Mouse (Mus musculus): ENCODE data around the gene Cbx2. TPM values are rescaled to one million over a fixed set of nuclear protein-coding genes. Genes with fewer than 3 reads are reported as not detected.

Gene Cbx2
- polyA plus RNA-seq, 1 experiment, result 11.6 TPM

DNA sequence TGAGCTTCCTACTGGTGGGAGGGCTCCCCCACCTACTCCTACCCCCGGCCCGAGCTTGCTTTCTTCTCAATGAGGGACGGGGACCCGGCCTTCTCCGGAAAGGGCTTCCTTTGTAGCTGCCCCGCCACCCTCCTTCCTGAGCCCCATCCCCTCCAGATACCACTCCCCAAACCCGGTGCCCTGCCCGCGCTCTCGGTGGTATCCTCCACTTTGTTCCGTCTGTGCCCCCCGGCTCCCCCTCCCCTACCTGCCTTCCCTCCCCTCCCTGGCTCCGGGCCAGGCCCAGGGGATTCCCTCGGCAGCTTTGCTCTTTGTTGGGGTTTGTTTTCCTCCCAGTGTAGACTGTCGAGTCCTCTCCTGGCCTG is 836 bp downstream of the Cbx2 start:
- Histone ChIP-seq H3K36me3 (ENCODE audit: control insufficient read depth, insufficient read depth, low read length, poor library complexity, severe bottlenecking) (peaks cover 14% of the 10 kb centered on the region), H3K9me3 (replicated peaks; ENCODE audit: control insufficient read depth, insufficient read depth, low read length, poor library complexity, severe bottlenecking) (no peaks in the 10 kb centered on the region), H3K9ac (ENCODE audit: low read depth, poor library complexity, severe bottlenecking) (peak overlapping the region; percentile 80), H3K27ac (ENCODE audit: insufficient read depth, low read length) (no peak overlapping the region), H3K27me3 (ENCODE audit: control insufficient read depth, insufficient read depth, low read length, poor library complexity, severe bottlenecking) (no peaks in the 10 kb centered on the region; the same call in 1 of the 2 replicates), H3K4me3 (ENCODE audit: low read depth, low read length) (peak overlapping the region; percentile 77), H3K4me1 (ENCODE audit: control insufficient read depth, insufficient read depth, low read length) (peaks cover 2% of the 10 kb centered on the region)
- TF ChIP-seq POLR2A (IDR thresholded peaks at IDR 0.05; ENCODE audit: insufficient read depth, low read length) (no peak), EP300 (IDR thresholded peaks at IDR 0.05; ENCODE audit: insufficient read depth, low read depth, low read length) (no peak), CTCF (IDR thresholded peaks at IDR 0.05; ENCODE audit: low read depth, low read length) (no peak)

DNA sequence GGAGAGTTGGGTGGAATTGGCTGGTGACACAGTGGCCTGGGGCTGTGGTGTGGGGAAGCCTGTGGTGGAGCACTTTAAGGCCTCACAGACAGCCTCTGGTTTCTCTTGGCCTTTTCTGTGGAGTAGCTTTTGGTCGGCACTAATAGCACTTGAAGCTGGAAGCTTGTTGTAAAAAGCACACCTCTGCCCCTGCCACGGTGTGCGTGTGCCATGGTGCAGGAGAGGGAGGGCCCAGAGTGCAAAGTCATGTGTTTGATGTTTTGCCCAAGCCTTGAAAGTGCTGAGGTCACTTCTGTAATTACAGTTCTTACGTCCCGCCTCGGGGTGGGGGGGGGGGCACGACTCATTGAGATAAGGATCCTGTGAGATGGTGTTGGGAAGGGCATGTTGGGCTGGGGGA is 1.5 kb downstream of the Cbx2 start:
- H3K4me1 ChIP-seq (ENCODE audit: control insufficient read depth, insufficient read depth, low read length), result peaks cover 2% of the 10 kb centered on the region
- H3K9ac ChIP-seq (ENCODE audit: low read depth, poor library complexity, severe bottlenecking), result peak overlapping the region; percentile 80; the same call in 1 of the 2 replicates
- TF ChIP-seq POLR2A (IDR thresholded peaks at IDR 0.05; ENCODE audit: insufficient read depth, low read length) (no peak), EP300 (IDR thresholded peaks at IDR 0.05; ENCODE audit: insufficient read depth, low read depth, low read length) (no peak), CTCF (IDR thresholded peaks at IDR 0.05; ENCODE audit: low read depth, low read length) (no peak)
- H3K4me3 ChIP-seq (ENCODE audit: low read depth, low read length), result no peak overlapping the region
- peaks cover 14% of the 10 kb centered on the region for H3K36me3 ChIP-seq (ENCODE audit: control insufficient read depth, insufficient read depth, low read length, poor library complexity, severe bottlenecking)
- H3K9me3 ChIP-seq (replicated peaks; ENCODE audit: control insufficient read depth, insufficient read depth, low read length, poor library complexity, severe bottlenecking), result no peaks in the 10 kb centered on the region
- no peaks in the 10 kb centered on the region; the same call in 1 of the 2 replicates for H3K27me3 ChIP-seq (ENCODE audit: control insufficient read depth, insufficient read depth, low read length, poor library complexity, severe bottlenecking)
- no peak overlapping the region for H3K27ac ChIP-seq (ENCODE audit: insufficient read depth, low read length)

DNA sequence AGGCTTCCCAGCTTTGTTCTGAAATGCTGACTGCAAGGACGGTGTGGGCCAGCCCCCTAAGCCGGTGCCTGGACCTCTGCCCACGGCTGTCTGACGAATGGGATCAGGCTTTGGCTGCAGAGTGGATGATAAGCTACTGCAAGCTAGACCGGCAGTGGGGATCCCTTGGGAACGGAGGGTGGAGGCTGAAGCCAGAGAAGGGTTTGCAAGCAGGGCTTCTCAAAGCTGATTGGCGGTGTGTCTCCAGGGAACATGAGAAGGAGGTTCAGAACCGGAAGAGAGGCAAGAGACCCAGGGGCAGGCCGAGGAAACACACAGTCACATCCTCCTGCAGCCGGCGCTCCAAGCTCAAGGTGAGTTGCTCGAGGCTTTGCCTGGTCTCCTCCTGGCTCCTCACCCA is 3.4 kb downstream of the Cbx2 start:
- TF ChIP-seq POLR2A (IDR thresholded peaks at IDR 0.05; ENCODE audit: insufficient read depth, low read length) (no peak), EP300 (IDR thresholded peaks at IDR 0.05; ENCODE audit: insufficient read depth, low read depth, low read length) (no peak), CTCF (IDR thresholded peaks at IDR 0.05; ENCODE audit: low read depth, low read length) (no peak)
- H3K4me1 ChIP-seq (ENCODE audit: control insufficient read depth, insufficient read depth, low read length), result peaks cover 2% of the 10 kb centered on the region
- H3K9ac ChIP-seq (ENCODE audit: low read depth, poor library complexity, severe bottlenecking), result no peak overlapping the region
- no peak overlapping the region for H3K27ac ChIP-seq (ENCODE audit: insufficient read depth, low read length)
- no peaks in the 10 kb centered on the region for H3K9me3 ChIP-seq (replicated peaks; ENCODE audit: control insufficient read depth, insufficient read depth, low read length, poor library complexity, severe bottlenecking)
- H3K27me3 ChIP-seq (ENCODE audit: control insufficient read depth, insufficient read depth, low read length, poor library complexity, severe bottlenecking), result no peaks in the 10 kb centered on the region; the same call in 1 of the 2 replicates
- no peak overlapping the region for H3K4me3 ChIP-seq (ENCODE audit: low read depth, low read length)
- peaks cover 14% of the 10 kb centered on the region for H3K36me3 ChIP-seq (ENCODE audit: control insufficient read depth, insufficient read depth, low read length, poor library complexity, severe bottlenecking)

DNA sequence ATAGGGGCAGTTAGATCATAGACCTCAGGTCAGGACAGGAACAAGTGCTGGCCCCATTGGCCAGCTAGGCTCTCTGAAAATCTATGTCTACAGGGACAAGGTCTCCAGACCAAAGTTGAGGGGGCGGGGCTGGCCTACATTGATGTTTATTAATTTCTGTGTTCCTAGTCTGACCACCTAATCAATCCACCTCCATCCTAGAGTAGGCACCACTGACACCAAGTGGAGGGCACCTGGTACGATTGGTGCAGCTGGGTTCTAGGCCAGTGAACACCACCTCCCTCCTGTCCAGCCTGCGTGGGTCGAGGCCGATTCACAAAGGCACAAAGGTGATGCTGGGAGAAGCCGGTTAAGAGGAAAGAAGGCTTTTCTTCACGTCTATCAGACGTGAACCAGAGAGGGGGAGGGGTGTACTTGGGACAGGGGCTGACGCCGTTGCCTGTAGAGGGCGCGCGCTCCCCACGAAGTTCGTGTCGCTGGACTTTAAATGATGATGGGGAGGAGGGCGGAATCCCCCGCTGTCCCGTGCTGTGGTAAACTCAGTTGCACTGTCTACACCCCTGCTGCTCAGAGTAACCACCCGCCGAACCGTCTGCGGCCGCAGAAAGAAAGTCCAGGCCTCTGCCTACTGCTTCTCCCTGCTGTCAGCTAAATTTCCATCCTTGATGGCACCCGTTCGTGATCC is 11.3 kb downstream of the Cbx2 start:
- no peaks in the 10 kb centered on the region for H3K4me1 ChIP-seq (ENCODE audit: control insufficient read depth, insufficient read depth, low read length)
- TF ChIP-seq POLR2A (IDR thresholded peaks at IDR 0.05; ENCODE audit: insufficient read depth, low read length) (no peak), CTCF (IDR thresholded peaks at IDR 0.05; ENCODE audit: low read depth, low read length) (peak; percentile 92), EP300 (IDR thresholded peaks at IDR 0.05; ENCODE audit: insufficient read depth, low read depth, low read length) (0 out of 2 replicates have a peak, but pooled peaks have one; percentile 47)
- H3K27me3 ChIP-seq (ENCODE audit: control insufficient read depth, insufficient read depth, low read length, poor library complexity, severe bottlenecking), result peaks cover 17% of the 10 kb centered on the region
- H3K9me3 ChIP-seq (replicated peaks; ENCODE audit: control insufficient read depth, insufficient read depth, low read length, poor library complexity, severe bottlenecking), result no peaks in the 10 kb centered on the region
- no peak overlapping the region for H3K27ac ChIP-seq (ENCODE audit: insufficient read depth, low read length)
- H3K4me3 ChIP-seq (ENCODE audit: low read depth, low read length), result no peak overlapping the region
- no peak overlapping the region for H3K9ac ChIP-seq (ENCODE audit: low read depth, poor library complexity, severe bottlenecking)
- H3K36me3 ChIP-seq (ENCODE audit: control insufficient read depth, insufficient read depth, low read length, poor library complexity, severe bottlenecking), result no peaks in the 10 kb centered on the region

DNA sequence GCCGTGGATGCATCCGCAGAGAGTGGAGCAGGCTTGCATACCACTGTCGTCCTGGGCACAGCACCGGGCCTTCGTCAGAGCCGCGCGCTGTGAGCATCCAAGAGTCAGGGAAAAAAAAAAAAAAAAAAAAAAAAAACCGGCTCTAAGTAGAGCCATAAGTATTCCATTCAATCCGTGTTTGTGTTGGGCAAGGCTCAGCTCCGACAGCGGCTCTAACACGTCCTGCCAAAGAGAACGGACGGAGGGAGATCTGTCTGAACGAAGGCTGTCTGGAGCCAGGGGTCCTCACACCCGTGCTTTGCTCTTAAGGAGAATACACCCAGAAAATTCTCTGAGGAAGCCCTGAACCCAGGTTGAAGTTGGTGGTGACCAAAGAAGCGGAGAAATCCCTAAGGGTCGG is 11.9 kb downstream of the Cbx2 start:
- no peaks in the 10 kb centered on the region for H3K9me3 ChIP-seq (replicated peaks; ENCODE audit: control insufficient read depth, insufficient read depth, low read length, poor library complexity, severe bottlenecking)
- H3K27ac ChIP-seq (ENCODE audit: insufficient read depth, low read length), result no peak overlapping the region
- no peak for TF ChIP-seq POLR2A (IDR thresholded peaks at IDR 0.05; ENCODE audit: insufficient read depth, low read length)
- no peak for TF ChIP-seq EP300 (IDR thresholded peaks at IDR 0.05; ENCODE audit: insufficient read depth, low read depth, low read length)
- H3K9ac ChIP-seq (ENCODE audit: low read depth, poor library complexity, severe bottlenecking), result no peak overlapping the region
- no peaks in the 10 kb centered on the region for H3K4me1 ChIP-seq (ENCODE audit: control insufficient read depth, insufficient read depth, low read length)
- H3K36me3 ChIP-seq (ENCODE audit: control insufficient read depth, insufficient read depth, low read length, poor library complexity, severe bottlenecking), result no peaks in the 10 kb centered on the region
- peaks cover 17% of the 10 kb centered on the region for H3K27me3 ChIP-seq (ENCODE audit: control insufficient read depth, insufficient read depth, low read length, poor library complexity, severe bottlenecking)
- H3K4me3 ChIP-seq (ENCODE audit: low read depth, low read length), result no peak overlapping the region

DNA sequence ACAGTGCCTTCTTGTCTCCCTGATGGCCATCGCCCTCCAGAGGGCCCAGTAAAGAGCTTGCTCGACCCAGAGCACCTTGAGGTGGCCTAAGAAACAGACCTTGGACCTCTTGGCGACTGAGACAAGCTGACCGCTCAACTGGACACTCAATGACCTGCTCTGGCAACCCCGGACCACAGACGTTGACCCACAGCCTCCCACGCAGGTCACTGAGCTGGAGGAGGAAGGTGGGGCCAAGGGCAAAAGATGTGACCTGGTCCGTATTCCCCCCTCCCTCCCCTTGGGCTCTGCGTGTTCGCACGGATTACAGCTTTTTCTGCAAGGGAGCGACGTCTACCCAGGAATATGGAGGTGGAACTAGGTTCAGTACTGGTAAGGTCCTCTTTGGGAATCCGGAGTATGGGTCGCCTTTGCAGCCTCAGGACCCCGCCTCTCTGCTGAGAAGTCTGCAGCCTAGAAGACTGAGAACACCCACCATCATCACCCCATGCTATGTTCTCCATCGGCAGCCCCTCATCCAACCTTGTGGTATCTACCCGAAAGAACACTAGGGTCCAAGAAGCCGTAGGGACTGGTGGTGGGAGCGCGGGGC is 12.4 kb downstream of the Cbx2 start:
- no peak for TF ChIP-seq CTCF (IDR thresholded peaks at IDR 0.05; ENCODE audit: low read depth, low read length)
- no peak for TF ChIP-seq POLR2A (IDR thresholded peaks at IDR 0.05; ENCODE audit: insufficient read depth, low read length)
- TF ChIP-seq EP300 (IDR thresholded peaks at IDR 0.05; ENCODE audit: insufficient read depth, low read depth, low read length), result no peak
- H3K27ac ChIP-seq (ENCODE audit: insufficient read depth, low read length), result no peak overlapping the region
- H3K9ac ChIP-seq (ENCODE audit: low read depth, poor library complexity, severe bottlenecking), result no peak overlapping the region
- no peaks in the 10 kb centered on the region for H3K9me3 ChIP-seq (replicated peaks; ENCODE audit: control insufficient read depth, insufficient read depth, low read length, poor library complexity, severe bottlenecking)
- H3K27me3 ChIP-seq (ENCODE audit: control insufficient read depth, insufficient read depth, low read length, poor library complexity, severe bottlenecking), result peaks cover 19% of the 10 kb centered on the region
- no peaks in the 10 kb centered on the region for H3K36me3 ChIP-seq (ENCODE audit: control insufficient read depth, insufficient read depth, low read length, poor library complexity, severe bottlenecking)
- no peaks in the 10 kb centered on the region for H3K4me1 ChIP-seq (ENCODE audit: control insufficient read depth, insufficient read depth, low read length)
- no peak overlapping the region for H3K4me3 ChIP-seq (ENCODE audit: low read depth, low read length)
